Mouse (Mus musculus) C2C12 (cell line): ENCODE data around the gene Ms4a4a. TPM values are rescaled to one million over a fixed set of nuclear protein-coding genes. Genes with fewer than 3 reads are reported as not detected.

Experiments
- H3K27me3 ChIP-seq: one replicate; pipeline ENCODE4 v1.6.1; 2011; ENCODE audit not compliant: control insufficient read depth, insufficient read depth, insufficient read length
- H3K36me3 ChIP-seq: one replicate; pipeline ENCODE4 v1.6.1; 2011; ENCODE audit not compliant: control insufficient read depth, insufficient read depth
- H3K4me3 ChIP-seq: one replicate; pipeline ENCODE4 v1.5.1; 2011; ENCODE audit warnings: mild to moderate bottlenecking, control low read depth; ENCODE audit not compliant: poor library complexity, insufficient read depth, severe bottlenecking
- H3K79me2 ChIP-seq: one replicate; pipeline ENCODE4 v1.6.1; 2011; ENCODE audit not compliant: control insufficient read depth, insufficient read depth
- H3K79me3 ChIP-seq: one replicate; pipeline ENCODE4 v1.6.1; 2011; ENCODE audit warnings: low read depth, control low read depth
- H3ac ChIP-seq: one replicate; pipeline ENCODE3; 2011; ENCODE audit warnings: low read depth; ENCODE audit not compliant: control insufficient read depth, insufficient read length
- CEBPB ChIP-seq: IDR thresholded peaks from one replicate; pipeline ENCODE4 v1.6.1; 2011; ENCODE audit warnings: low read depth, mild to moderate bottlenecking, control low read depth, moderate library complexity
- CTCF ChIP-seq: IDR thresholded peaks from one replicate; pipeline ENCODE4 v1.5.1; 2011; ENCODE audit not compliant: control insufficient read depth, insufficient read depth, insufficient read length
- FOSL1 ChIP-seq: IDR thresholded peaks from one replicate; pipeline ENCODE4 v1.8.0; 2011; ENCODE audit warnings: mild to moderate bottlenecking, low read length; ENCODE audit not compliant: poor library complexity, insufficient read depth, severe bottlenecking
- MAX ChIP-seq: IDR thresholded peaks from one replicate; pipeline ENCODE4 v1.6.1; 2011; ENCODE audit warnings: mild to moderate bottlenecking, control low read depth
- MYOD1 ChIP-seq: IDR thresholded peaks from one replicate; pipeline ENCODE4 v1.6.1; 2011; ENCODE audit warnings: low read depth; ENCODE audit not compliant: control insufficient read depth, insufficient read length
- MYOG ChIP-seq: IDR thresholded peaks from one replicate; pipeline ENCODE4 v1.6.1; 2011; ENCODE audit not compliant: control insufficient read depth, insufficient read length; ENCODE audit errors: extremely low read depth
- USF1 ChIP-seq: IDR thresholded peaks from one replicate; pipeline ENCODE4 v1.6.1; 2011; ENCODE audit warnings: low read depth, mild to moderate bottlenecking, control low read depth, moderate library complexity
- polyA plus RNA-seq: library from polyadenylated mRNA; unstranded; fragments of >200 nt; fragmentation: generic; extraction: Trizol; gene quantifications from one replicate; pipeline ENCODE4 v1.2.1, GENCODE M21; 2012; ENCODE audit warnings: missing spikeins

Gene Ms4a4a
- polyA plus RNA-seq, 1 experiment = not detected

GRCm38 (mm10) chr19:11387109-11387508 lies 11.8 kb downstream of the Ms4a4a start:
- TF ChIP-seq MYOD1 (no peak), FOSL1 (no peak), MYOG (no peak), USF1 (no peak), CEBPB (no peak), MAX (no peak), CTCF (no peak)
- no peak overlapping the region for H3K4me3 ChIP-seq
- H3K79me3 ChIP-seq = no peaks in the 10 kb centered on the region
- H3ac ChIP-seq = no peak overlapping the region
- H3K36me3 ChIP-seq = no peaks in the 10 kb centered on the region
- H3K79me2 ChIP-seq = no peaks in the 10 kb centered on the region
- H3K27me3 ChIP-seq = no peaks in the 10 kb centered on the region

- Histone ChIP-seq H3K4me3 (no peak overlapping the region), H3K27me3 (no peaks in the 10 kb centered on the region), H3K79me3 (no peaks in the 10 kb centered on the region), H3K79me2 (no peaks in the 10 kb centered on the region), H3ac (no peak overlapping the region), H3K36me3 (no peaks in the 10 kb centered on the region)
- TF ChIP-seq FOSL1 = no peak
- no peak for TF ChIP-seq MAX
- TF ChIP-seq USF1 = no peak
- TF ChIP-seq MYOG = no peak
- no peak for TF ChIP-seq CEBPB
- no peak for TF ChIP-seq MYOD1
- no peak for TF ChIP-seq CTCF
These were observed 12.4 kb downstream of the Ms4a4a start for GRCm38 (mm10) chr19:11387685-11388084.

- Histone ChIP-seq H3K79me2 (no peaks in the 10 kb centered on the region), H3K36me3 (no peaks in the 10 kb centered on the region), H3K79me3 (no peaks in the 10 kb centered on the region), H3K4me3 (no peak overlapping the region), H3ac (no peak overlapping the region), H3K27me3 (no peaks in the 10 kb centered on the region)
- TF ChIP-seq FOSL1 = no peak
- no peak for TF ChIP-seq MAX
- TF ChIP-seq CTCF = no peak
- TF ChIP-seq USF1 = no peak
- TF ChIP-seq CEBPB = no peak
- TF ChIP-seq MYOG = no peak
- no peak for TF ChIP-seq MYOD1
These were observed 13.6 kb downstream of the Ms4a4a start for GRCm38 (mm10) chr19:11388949-11389348.

- Histone ChIP-seq H3ac (no peak overlapping the region), H3K36me3 (no peaks in the 10 kb centered on the region), H3K79me2 (no peaks in the 10 kb centered on the region), H3K79me3 (no peaks in the 10 kb centered on the region), H3K27me3 (no peaks in the 10 kb centered on the region), H3K4me3 (no peak overlapping the region)
- TF ChIP-seq CTCF (no peak), MYOG (no peak), FOSL1 (no peak), USF1 (no peak), MYOD1 (no peak), MAX (no peak), CEBPB (no peak)
These were observed 20.4 kb downstream of the Ms4a4a start for GRCm38 (mm10) chr19:11395769-11396168.

GRCm38 (mm10) chr19:11404527-11404926 lies 29.2 kb downstream of the Ms4a4a start, which contains the start of gene Ms4a4c:
Gene Ms4a4c, plus strand, starts transcription at chr19:11404770.
- no peaks in the 10 kb centered on the region for H3K79me2 ChIP-seq
- no peak within 1 kb of the TSS for H3K4me3 ChIP-seq
- H3K27me3 ChIP-seq = no peaks in the 10 kb centered on the region
- H3K79me3 ChIP-seq = no peaks in the 10 kb centered on the region
- no peaks in the 10 kb centered on the region for H3K36me3 ChIP-seq
- TF ChIP-seq USF1 (no peak), MYOD1 (no peak), CEBPB (no peak), MAX (no peak), MYOG (no peak)
- H3ac ChIP-seq = no peak within 1 kb of the TSS

GRCm38 (mm10) chr19:11407428-11407827 lies 32.1 kb downstream of the Ms4a4a start:
- Histone ChIP-seq H3K27me3 (no peaks in the 10 kb centered on the region), H3ac (no peak overlapping the region), H3K36me3 (no peaks in the 10 kb centered on the region), H3K4me3 (no peak overlapping the region), H3K79me3 (no peaks in the 10 kb centered on the region), H3K79me2 (no peaks in the 10 kb centered on the region)
- TF ChIP-seq CEBPB (no peak), MYOG (no peak), USF1 (no peak), FOSL1 (no peak), MYOD1 (no peak), CTCF (no peak)
